Mouse (Mus musculus): ENCODE data around the gene Rab1b.
A peak's percentile ranks its signal among the peaks of the same experiment; 100 is the strongest.
"Not testable (repeated sequence)": the region's sequence is repeated elsewhere in the genome, so short reads cannot be mapped to it uniquely, and the experiment has no call there.

Rab1b gene

DNA sequence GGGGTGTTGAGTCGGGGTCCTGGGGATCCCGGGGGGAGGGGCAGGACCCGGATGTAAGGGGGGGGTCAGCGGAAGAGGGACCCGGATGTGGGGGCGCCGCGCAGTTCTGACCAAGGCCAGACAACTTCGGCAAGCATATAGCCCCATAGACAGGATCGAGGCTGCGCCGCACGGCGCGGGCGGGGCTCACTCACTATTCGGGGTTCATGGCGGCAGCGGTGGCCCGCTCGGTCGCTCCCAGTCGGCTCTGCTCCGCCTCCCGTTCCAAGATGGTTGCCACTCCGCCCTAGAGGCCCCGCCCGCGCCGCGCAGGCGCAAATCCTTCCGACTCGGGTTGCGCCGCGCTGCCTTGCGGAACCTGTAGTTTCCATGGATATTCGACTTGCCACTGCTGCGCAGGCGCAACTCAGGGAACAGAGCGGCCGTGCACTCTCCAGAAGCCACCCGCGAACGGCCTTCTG is at the start of gene Rab1b:
Gene Rab1b (minus strand): TSS at position 342 of the 461 bp plus-strand sequence.
- peak; percentile 97 to 98 for DNase-seq

DNA sequence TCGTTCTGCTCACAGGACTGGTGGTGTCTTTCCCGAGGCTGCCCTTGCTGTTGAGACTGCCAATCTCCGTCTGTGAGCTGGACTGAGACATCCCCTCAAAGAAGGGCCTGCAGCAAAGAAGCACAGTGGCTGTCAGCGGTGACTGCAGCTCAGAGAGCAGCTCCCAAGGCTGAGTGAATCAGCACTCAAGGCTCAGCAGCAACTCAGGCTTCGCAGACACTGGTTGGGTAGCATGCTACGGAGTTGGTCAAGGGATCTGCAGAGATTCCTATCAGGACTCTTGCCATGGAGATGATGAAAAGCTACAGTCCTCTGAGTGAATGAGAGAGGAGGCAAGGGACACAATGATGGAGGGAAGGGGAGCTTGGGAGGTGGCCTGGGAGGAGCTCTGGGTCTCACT is 45.4 kb upstream of the Rab1b start:
- DNase-seq, result no peak

GRCm38 (mm10) chr19:5151741-5152140 is 44.9 kb upstream of the Rab1b start:
- DNase-seq, result no peak

GRCm38 (mm10) chr19:5151331-5151730 is 44.5 kb upstream of the Rab1b start:
- DNase-seq, result peak; percentile 71 to 72

GRCm38 (mm10) chr19:5150358-5150757 is 43.5 kb upstream of the Rab1b start:
- DNase-seq, result no peak

GRCm38 (mm10) chr19:5149041-5149440 is 42.2 kb upstream of the Rab1b start:
- DNase-seq, result not testable (repeated sequence)

DNA sequence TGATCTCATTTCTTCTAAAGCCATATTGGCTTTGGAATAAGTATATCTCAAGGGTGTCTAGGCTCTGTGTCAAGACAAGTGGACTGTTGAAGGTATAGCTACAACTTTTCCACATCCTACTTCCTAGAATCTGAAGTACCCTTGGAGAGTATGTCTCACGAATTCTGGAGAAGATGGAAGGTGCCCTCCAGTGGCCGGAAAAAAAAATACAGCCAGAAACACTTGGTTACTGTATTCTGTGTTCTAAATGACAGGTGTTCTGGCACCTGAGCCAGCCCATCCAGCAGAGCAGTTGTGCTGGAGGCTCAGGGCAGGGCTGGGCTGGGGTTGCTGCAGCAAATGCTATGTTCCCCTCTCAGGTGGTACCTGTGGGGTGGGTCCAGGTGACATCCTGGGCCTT is 32.8 kb upstream of the Rab1b start:
- peak; percentile 59 to 63 for DNase-seq

GRCm38 (mm10) chr19:5131237-5131636 is 24.4 kb upstream of the Rab1b start:
- no peak for DNase-seq

- DNase-seq, result peak; percentile 16 to 19
Observed at GRCm38 (mm10) chr19:5129770-5130169, 22.9 kb upstream of the Rab1b start.

DNA sequence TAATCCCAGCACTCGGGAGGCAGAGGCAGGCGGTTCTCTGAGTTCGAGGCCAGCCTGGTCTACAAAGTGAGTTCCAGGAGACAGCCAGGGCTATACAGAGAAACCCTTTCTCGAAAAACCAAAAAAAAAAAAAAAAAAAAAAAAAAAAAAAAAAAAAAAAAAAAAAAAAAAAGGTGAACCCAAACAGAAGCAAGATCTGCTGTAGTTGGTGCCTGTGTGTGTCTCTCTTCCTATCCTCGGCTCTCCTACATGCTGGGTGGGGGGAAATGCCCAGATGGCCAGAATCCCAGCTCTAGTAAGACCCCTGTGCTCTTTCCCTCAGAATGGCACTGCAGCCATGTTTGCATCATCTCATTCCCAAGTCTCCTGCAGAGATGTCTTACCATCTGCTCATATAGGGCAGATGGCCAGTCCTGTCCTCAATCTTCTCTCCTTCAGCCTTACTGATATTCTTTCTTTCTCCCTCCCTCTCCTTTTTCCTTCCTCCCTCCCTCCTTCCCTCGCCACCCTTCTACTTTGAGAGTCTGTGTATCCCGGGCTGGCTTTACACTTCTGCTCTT is 17.3 kb upstream of the Rab1b start:
- DNase-seq, result no peak

DNA sequence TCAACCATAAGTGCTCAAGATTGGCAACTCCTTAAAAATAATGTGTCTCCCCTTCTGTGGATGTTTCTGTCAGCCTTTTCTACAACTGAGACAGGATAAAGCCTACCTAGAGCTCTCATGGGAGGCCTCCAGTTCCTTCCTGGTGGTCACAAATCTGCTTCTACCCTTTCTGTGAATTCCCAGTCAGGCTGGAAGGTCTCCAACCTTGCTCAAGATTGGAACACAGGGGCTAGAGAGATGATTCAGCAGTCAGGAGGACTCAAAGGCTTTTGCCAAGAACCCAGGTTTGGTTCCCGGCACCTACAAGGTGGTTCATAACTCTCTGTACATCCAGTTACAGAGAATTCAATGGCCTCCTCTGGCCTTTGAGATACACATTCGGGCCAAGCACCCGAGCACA is 16.4 kb upstream of the Rab1b start:
- DNase-seq, result no peak

- DNase-seq, result no peak
Observed at GRCm38 (mm10) chr19:5122492-5122891, 15.6 kb upstream of the Rab1b start.

DNA sequence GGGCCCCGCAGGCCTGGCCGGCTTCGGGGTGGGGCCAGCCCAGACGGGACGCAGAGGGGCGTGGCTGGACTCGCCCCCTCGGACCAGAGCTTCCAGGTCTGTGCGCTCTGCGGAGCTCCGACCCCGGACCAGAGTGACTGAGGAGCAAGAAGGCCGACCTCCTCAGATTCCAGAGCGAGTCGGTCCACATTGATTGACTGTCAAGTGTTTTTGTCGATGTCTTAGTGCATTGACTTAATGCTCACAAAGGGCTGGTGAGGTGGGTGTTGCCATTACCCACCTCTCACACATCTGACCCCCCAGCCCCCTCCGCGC is 11.5 kb upstream of the Rab1b start, which contains the start of gene Klc2:
Gene Klc2 (minus strand): TSS at position 177 of the 315 bp plus-strand sequence.
- no peak for DNase-seq

- peak; percentile 83 to 84 for DNase-seq
Observed at GRCm38 (mm10) chr19:5117494-5118383, 10.9 kb upstream of the Rab1b start.

GRCm38 (mm10) chr19:5113783-5114182 is 6.9 kb upstream of the Rab1b start:
- DNase-seq, result no peak

DNA sequence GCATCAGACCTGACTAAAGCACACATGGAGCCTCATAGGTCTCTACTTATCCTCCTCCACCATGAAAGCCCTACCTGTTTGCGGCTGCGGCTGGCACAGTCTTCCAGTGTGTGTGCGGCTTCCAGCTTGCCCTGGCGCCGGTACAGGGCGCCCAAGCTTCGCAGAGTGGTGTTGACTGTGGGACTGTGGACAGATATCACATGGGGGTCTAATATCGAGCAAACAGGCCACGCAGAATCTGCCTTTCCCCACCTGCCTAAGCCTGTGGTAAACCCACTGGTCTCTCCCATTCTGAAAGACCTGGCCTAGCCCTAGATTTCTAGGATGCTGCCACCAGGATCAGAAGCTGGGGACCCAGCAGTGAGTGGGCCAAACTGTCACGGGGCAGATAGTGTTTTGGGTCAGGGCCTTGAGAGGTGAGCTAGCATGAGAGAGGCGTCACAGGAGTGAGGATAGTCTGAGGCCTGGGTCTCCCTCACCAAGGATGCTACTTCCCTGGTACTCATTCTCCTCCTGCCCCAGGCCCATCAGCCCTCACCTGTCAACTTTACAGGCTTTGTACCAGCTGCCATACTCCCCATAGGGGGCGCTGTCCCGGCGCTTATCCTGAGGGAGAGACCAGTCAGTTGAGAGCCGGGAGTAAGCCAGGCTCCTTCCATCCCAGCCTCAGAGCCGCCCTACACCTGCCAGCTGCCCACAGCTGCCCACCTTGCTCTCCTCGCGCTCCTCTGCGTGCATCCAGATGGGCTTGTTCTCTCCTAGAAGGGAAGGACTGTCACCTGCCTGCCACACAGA is 3.0 kb upstream of the Rab1b start:
- DNase-seq, result peak; percentile 62 to 67

DNA sequence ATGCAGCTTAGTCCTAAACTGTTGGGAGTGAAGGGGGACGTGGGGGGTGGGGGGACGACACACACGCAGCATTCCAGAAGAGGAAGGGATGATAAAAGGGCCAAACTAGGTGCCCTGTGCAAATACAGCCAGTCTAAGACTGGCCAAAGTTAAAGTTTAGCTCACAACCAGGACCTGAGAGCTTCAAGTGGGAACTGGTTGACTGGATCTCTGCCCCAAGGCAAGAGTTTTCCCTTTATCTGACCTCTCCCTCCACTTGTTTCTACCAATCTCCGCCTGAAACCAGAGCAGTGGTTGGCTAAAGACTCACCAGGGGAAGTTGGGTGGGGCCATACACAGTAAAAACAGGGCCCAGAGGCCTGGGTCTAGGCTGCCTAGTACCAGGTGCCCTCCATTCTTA is 1.8 kb upstream of the Rab1b start:
- DNase-seq, result no peak

DNA sequence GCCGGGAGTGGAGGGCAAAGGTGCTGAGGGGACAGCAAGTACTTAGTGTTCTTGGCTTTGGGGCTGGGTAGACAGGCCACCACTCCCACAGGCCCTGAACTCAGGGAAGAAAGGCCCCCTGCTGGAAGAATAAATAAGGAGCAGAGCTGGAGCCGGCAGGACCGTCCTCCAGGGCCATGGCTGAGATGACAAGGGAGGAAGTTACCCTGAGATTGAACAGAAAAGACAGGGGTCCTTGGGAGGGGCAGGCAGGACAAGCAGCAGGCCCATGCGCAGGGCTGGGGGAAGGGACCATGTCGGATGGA is 1.4 kb upstream of the Rab1b start:
- no peak for DNase-seq

DNA sequence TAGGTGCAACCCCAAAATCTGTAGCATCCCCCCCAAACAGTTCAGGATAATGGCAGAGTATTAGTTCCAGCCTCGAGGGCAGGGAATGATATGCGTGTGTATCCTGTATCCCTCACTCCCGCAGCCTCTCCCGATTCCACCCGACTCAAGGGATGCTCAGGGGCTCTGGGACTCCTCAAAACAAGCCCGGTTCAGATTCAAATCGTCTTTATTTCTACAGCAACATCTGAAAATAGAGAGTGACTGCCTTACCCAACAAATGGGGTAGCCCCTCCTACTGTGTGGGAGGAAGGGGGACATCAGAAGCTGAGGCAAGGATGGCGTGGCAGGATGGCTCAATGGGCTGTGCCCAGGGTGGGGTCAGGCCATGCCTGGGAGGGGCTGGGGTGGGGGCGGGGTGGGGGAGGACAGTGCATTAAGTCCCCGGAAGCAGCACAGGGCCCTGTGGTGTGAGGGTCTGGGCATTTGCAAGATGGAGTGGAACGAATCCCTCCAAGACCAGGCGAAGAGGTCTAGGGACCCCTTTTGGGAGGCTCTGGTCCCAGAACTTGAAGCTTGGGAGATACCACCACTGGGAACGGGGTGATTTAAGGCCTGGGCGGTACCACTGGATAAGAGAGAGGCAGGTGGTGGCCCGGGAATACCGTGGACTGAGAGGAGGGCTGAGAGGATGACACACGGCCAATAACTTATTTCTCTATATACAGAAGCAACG is 841 bp upstream of the Rab1b start:
- DNase-seq, result no peak

DNA sequence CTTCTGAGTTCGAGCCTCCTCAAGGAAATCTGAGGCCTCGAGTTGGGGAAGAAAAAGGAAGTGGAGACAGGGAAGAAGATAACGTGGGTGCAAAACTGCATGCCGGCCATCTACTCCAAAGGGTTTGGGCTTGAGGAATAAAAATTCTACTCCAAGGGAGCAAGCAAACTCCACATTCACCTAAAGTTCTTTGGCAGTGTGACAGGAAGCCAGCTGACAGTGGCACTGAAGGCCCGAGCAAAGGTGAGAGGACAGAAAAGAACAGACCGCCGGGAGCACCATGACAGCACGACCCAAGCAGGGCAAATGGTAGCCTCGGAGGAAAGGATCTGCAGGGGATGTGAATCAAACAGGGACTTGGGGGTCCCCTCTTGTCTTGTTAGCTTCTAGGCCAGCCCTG is 798 bp downstream of the Rab1b start:
- DNase-seq, result no peak

- peak; percentile 48 to 62 for DNase-seq
Observed at GRCm38 (mm10) chr19:5098363-5099143, 8.3 kb downstream of the Rab1b start, which contains the start of gene Cnih2. Cnih2 (minus strand) TSS chr19:5098521.

All from B cell, adult 2 months (primary cell).